Mouse (Mus musculus): ENCODE data around the gene Foxn3. TPM values are rescaled to one million over a fixed set of nuclear protein-coding genes. Genes with fewer than 3 reads are reported as not detected.

The Foxn3 gene
- 10 to 100 TPM; 35.8 to 48.0 TPM for total RNA-seq (2023)

GRCm38 (mm10) chr12:99563219-99564059 is at the start of gene Foxn3:
TSS of gene Foxn3 (minus strand) at chr12:99563582.

Measured in neutrophil, adult 83 days (primary cell).